In the genomic region with DNA sequence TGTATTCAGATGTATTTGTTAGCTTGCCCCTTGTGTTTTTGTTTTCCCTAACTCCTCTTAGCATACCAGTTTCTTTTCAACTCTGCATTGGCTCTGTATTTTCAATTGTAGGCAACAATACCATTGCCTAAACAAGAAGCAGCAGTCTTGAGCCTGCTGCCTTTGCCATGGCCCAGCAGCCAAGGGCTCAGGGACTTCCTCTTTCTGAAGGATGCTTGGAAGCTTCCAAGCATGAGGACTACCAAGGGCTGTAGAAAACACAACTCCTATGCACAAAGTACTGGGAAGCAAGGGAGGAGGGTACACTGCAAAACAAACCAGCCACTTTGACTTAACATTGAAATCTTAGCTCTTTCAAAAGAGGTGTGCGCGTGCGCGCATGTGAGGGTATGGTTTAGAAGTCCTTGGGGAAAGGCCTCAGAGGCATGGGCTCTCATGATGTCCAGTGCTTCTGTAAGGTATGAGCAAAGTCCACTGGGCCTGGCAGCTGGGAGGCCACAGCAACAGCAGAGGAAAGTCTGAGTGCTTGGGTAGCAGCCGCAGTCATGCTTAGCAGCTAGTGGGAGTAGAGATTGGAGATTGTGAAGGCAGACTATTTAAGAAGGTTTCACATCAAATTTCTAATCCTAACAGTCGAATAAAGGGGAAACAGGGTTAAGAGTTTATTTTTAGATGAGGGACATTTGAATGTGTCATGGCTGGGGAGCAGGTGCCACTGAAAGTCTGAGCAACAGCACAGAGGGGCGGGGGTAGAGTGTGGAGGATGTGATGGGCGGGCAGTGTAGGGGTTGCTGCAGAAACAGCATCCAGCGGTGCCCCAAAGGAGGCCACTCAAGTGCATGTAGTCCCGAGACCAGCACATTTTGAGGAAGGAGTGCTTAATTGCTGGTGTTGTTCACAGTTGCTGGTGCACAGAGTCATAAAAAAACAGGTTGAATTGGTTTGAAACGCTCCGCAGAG, we compare ENCODE assay signal across 14 mouse cellular contexts. TPM values are rescaled to one million over a fixed set of nuclear protein-coding genes. Genes with fewer than 3 reads are reported as not detected.
DNase-seq lines count a peak whose midpoint lies in the region; ATAC-seq lines count a peak whose summit lies in the region.
"Had no signal": no experiment of that assay in that cellular context is flagged by ENCODE, and none has a peak within 500 bp of the region (broad histone marks: within the 10 kb centered on the region; RNA-seq: fewer than 3 reads in every experiment).

No protein-coding gene starts in this region.

- ATAC-seq in neutrophil, adult 5-6 weeks (ENCODE audit: extremely low read depth, insufficient number of reproducible peaks, low FRiP score, poor library complexity, severe bottlenecking), result peak; percentile 91
- ATAC-seq: hindbrain, postnatal 0 days; midbrain, embryonic 13.5 days had no signal

- intact Hi-C loops in gastrocnemius, postnatal 14 days (cut with DNase I; ENCODE audit: low total_unique reads), result no loop called here

- peak; percentile 93 for DNase-seq in heart, adult 11 months
- no peak for DNase-seq in heart, postnatal 4 days
- DNase-seq in thymus, postnatal 14 days, result peak; percentile 33
- no peak for DNase-seq in thymus, postnatal 0 days (ENCODE audit: low spot score)
- DNase-seq in gastrocnemius, postnatal 14 days, result no peak
- DNase-seq in embryo, embryonic 10 days (ENCODE audit: low spot score), result no peak
- no peak for DNase-seq in ovary, adult 18-20 months (ENCODE audit: low spot score)
- DNase-seq: adrenal gland, adult 8-10 months; cerebellum, adult 11 months; kidney, postnatal 10 days had no signal

RNA-seq across cellular contexts. Expression of a gene that starts 39.1 kb away (rescaled TPM):
- total RNA-seq in heart, postnatal 4 days (2021), result under 1 TPM; 0.25 to 0.43 TPM
- polyA plus RNA-seq in thymus, postnatal 0 days (2015; fragmentation: Nextera tagmentation; extraction: Ambion mirVana), result 79.2 and 90.0 TPM in 2 replicates
- 104 and 113 TPM in 2 replicates for total RNA-seq in neutrophil, adult 5-6 weeks (2017)
- under 1 TPM; 0.24 to 0.59 TPM for total RNA-seq in gastrocnemius, postnatal 14 days (2021)
- polyA plus RNA-seq: C2C12 had no signal

RNA-seq across cellular contexts. Expression of a gene that starts 54.1 kb away (rescaled TPM):
- total RNA-seq in heart, postnatal 4 days (2021), result 10 to 100 TPM; 35.0 to 36.0 TPM
- 10.7 and 13.5 TPM in 2 replicates for polyA plus RNA-seq in thymus, postnatal 0 days (2015; fragmentation: Nextera tagmentation; extraction: Ambion mirVana)
- total RNA-seq in neutrophil, adult 5-6 weeks (2017), result 11.5 and 14.2 TPM in 2 replicates
- total RNA-seq in gastrocnemius, postnatal 14 days (2021), result 10 to 100 TPM; 16.0 to 19.5 TPM

Comparison
In these comparisons a context has a peak if more than half of its experiments do, and no peak if none do; other contexts are left out.
1. DNase-seq: peak in heart, adult 11 months (single experiment) and thymus, postnatal 14 days (single experiment); none in heart, postnatal 4 days (single experiment), thymus, postnatal 0 days (single experiment), gastrocnemius, postnatal 14 days (single experiment), embryo, embryonic 10 days (single experiment) and ovary, adult 18-20 months (single experiment).
2. RNA of a gene that starts 39.1 kb away (total RNA-seq): 104 to 113 TPM in neutrophil, adult 5-6 weeks; 0.24 to 0.59 TPM in gastrocnemius, postnatal 14 days and 0.25 to 0.43 TPM in heart, postnatal 4 days; every median in the first group is over 10 times any median in the second.